Mouse (Mus musculus): ENCODE measurements around the gene Uba5. TPM values are rescaled to one million over a fixed set of nuclear protein-coding genes. Genes with fewer than 3 reads are reported as not detected.
A peak's percentile ranks its signal among the peaks of the same experiment; 100 is the strongest.

The Uba5 gene
- polyA plus RNA-seq, 1 experiment from 2014 or later: 68.8 TPM

DNA sequence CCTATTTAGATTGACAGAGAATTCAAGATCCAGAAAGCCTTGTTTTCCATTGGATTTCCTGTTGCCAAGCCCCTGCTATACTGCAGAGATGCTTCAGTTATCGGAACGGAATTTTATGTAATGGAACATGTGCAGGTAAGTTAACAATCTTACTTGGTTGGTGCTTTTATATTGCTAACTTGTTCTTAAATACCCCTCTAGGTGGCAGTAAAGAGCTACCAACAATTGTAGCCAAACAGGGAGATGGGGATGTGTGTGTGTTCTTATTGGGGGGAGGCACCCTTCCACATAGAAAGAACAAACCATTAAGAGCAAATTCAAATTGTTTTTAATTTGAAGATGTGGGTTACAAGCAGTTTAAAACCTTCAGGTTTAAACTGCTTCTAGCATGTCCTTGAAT is 12.9 kb upstream of the Uba5 start:
- Histone ChIP-seq H3K27me3 (ENCODE audit: control insufficient read depth, insufficient read depth, low read depth, low read length) (no peaks in the 10 kb centered on the region), H3K4me1 (ENCODE audit: control insufficient read depth, insufficient read depth, low read length) (no peaks in the 10 kb centered on the region), H3K9ac (ENCODE audit: low read depth, low read length) (no peak overlapping the region), H3K36me3 (ENCODE audit: control insufficient read depth, insufficient read depth, low read length) (no peaks in the 10 kb centered on the region), H3K9me3 (replicated peaks; ENCODE audit: control insufficient read depth, low read length, poor library complexity, severe bottlenecking) (no peaks in the 10 kb centered on the region), H3K27ac (ENCODE audit: low read length) (no peak overlapping the region), H3K4me3 (ENCODE audit: low read depth, low read length) (no peak overlapping the region), H3K4me2 (ENCODE audit: low read length) (no peak overlapping the region)
- WGBS: 63% methylated on average over 2 of the region's 2 CpGs
- no peak for ATAC-seq

DNA sequence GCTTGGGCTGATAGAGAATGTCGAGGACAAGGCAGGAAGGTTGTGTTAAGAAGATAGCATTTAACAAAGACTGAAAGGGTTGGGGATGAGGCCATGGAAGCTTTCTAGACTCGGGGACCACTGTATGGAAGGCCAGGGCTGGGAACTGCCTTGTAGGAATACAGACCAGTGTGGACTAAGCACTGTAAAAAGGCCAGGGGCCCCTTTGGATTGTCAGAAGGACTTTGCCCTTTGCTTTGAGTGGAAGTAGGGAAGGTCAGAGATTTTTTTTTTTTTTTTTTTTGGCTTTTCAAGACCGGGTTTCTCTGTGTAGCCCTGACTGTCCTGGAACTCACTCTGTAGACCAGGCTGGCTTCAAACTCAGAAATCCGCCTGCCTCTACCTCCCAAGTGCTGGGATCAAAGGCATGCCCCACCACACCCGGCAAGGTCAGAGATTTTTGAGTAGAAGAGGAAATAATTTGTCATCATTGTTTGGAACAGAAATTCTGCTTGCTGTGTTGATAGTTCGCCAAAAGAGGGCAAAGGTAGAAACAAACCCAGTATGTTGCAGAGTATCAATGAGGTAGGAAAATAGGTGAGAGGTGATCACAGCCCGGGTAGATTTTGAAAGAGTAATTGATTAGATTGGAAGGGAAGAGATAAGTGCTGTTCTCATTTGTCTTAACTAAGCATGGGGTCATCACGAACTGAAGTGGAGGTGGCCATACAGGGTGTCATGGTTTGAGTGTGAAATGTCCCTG is 8.1 kb upstream of the Uba5 start:
- H3K9ac ChIP-seq (ENCODE audit: low read depth, low read length): no peak overlapping the region
- ATAC-seq: no peak
- H3K4me3 ChIP-seq (ENCODE audit: low read depth, low read length): no peak overlapping the region
- no peaks in the 10 kb centered on the region for H3K27me3 ChIP-seq (ENCODE audit: control insufficient read depth, insufficient read depth, low read depth, low read length)
- H3K9me3 ChIP-seq (replicated peaks; ENCODE audit: control insufficient read depth, low read length, poor library complexity, severe bottlenecking): no peaks in the 10 kb centered on the region
- H3K4me1 ChIP-seq (ENCODE audit: control insufficient read depth, insufficient read depth, low read length): no peaks in the 10 kb centered on the region
- H3K4me2 ChIP-seq (ENCODE audit: low read length): no peak overlapping the region
- no peaks in the 10 kb centered on the region for H3K36me3 ChIP-seq (ENCODE audit: control insufficient read depth, insufficient read depth, low read length)
- 81% methylated on average over 8 of the region's 8 CpGs for WGBS
- no peak overlapping the region for H3K27ac ChIP-seq (ENCODE audit: low read length)

DNA sequence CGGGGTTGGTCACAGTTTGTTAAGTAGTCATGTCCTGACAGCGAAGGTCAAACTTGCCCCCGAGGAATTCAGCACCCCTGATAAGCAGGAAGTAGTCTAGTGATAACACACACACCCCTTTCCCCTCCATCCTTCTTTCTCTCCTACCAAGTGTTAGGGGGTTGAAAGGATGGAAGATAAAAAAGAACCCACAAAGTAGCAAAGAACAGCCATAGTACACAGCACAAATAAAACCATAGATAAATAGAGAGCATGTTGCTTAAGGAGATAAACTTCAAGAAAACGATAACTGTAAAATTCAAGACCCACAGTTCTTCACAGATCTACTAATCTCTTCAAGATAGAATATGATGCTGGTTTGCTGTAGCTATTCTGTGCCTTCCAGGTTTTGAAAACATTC is 7.3 kb upstream of the Uba5 start:
- no peaks in the 10 kb centered on the region for H3K9me3 ChIP-seq (replicated peaks; ENCODE audit: control insufficient read depth, low read length, poor library complexity, severe bottlenecking)
- H3K27me3 ChIP-seq (ENCODE audit: control insufficient read depth, insufficient read depth, low read depth, low read length): no peaks in the 10 kb centered on the region
- no peak for ATAC-seq
- H3K36me3 ChIP-seq (ENCODE audit: control insufficient read depth, insufficient read depth, low read length): no peaks in the 10 kb centered on the region
- H3K4me3 ChIP-seq (ENCODE audit: low read depth, low read length): no peak overlapping the region
- 82% methylated on average over 4 of the region's 4 CpGs for whole genome bisulfite sequencing
- H3K4me2 ChIP-seq (ENCODE audit: low read length): no peak overlapping the region
- no peak overlapping the region for H3K27ac ChIP-seq (ENCODE audit: low read length)
- no peaks in the 10 kb centered on the region for H3K4me1 ChIP-seq (ENCODE audit: control insufficient read depth, insufficient read depth, low read length)
- H3K9ac ChIP-seq (ENCODE audit: low read depth, low read length): no peak overlapping the region

DNA sequence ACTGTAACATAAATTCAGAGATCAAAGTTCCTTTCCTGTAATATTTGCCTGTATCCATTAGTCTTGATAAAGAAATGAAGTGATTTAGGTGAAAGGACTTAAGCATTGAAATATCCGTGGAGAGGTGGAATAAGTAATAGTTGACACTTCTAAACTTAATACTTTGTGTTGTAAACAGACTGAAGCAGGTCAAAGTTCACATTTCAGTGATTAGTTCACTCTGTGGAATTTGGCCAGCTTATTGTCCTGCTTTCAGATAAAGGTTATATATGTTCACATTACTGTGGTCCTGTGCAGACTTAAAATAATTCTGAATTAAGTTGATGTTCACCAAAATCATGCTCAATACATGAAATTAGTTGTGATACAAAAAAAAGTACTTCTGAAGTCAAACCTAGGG is 1.6 kb upstream of the Uba5 start:
- no peak overlapping the region for H3K4me2 ChIP-seq (ENCODE audit: low read length)
- 30% methylated on average over 1 of the region's 1 CpGs for WGBS
- H3K27me3 ChIP-seq (ENCODE audit: control insufficient read depth, insufficient read depth, low read depth, low read length): no peaks in the 10 kb centered on the region
- no peak overlapping the region for H3K9ac ChIP-seq (ENCODE audit: low read depth, low read length)
- ATAC-seq: no peak
- no peak overlapping the region for H3K27ac ChIP-seq (ENCODE audit: low read length)
- H3K4me3 ChIP-seq (ENCODE audit: low read depth, low read length): no peak overlapping the region
- H3K9me3 ChIP-seq (replicated peaks; ENCODE audit: control insufficient read depth, low read length, poor library complexity, severe bottlenecking): no peaks in the 10 kb centered on the region
- peaks cover 17% of the 10 kb centered on the region for H3K4me1 ChIP-seq (ENCODE audit: control insufficient read depth, insufficient read depth, low read length)
- H3K36me3 ChIP-seq (ENCODE audit: control insufficient read depth, insufficient read depth, low read length): peaks cover 6% of the 10 kb centered on the region; the same call in 1 of the 2 replicates

DNA sequence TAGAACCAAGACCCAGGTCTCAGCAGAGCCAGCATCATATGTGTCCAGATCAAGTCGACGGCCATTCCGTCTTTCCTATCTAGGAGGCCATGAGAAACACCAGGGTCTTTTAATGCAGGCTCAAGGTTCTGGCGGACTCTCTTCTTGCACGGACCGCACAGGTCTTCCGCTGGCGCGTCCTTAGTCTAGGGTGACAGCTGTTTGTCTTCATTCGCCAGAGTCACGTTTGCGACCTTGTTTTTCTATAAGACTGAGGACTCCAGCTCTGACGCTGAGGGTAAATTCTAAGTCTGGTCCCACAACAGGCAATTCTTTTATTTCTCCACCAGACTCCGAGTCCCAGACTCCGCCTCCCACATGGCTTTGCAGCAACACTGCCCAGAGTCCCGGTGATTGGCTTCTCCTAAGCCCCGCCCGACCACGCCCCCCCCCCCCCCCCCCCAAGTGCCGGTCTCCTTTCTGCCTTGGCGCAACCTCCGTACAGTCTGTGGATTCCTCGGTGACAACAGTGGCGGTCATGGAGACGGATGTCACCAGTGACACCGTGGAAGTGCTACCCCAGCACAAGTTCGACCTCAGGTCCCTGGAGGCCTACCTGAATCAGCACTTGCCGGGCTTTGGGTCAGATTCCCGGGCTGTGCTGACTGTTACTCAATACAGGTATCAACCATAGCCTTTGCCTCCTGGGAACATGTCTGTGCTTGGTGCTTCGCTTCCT is 469 bp upstream of the Uba5 start, which contains the start of gene Acad11:
Gene Acad11, plus strand, starts transcription at position 134 of the 718 bp plus-strand sequence.
- H3K27ac ChIP-seq (ENCODE audit: low read length): peak within 1 kb of the TSS; percentile 74
- H3K4me2 ChIP-seq (ENCODE audit: low read length): peak within 1 kb of the TSS; percentile 88
- no peaks in the 10 kb centered on the region for H3K9me3 ChIP-seq (replicated peaks; ENCODE audit: control insufficient read depth, low read length, poor library complexity, severe bottlenecking)
- peaks cover 17% of the 10 kb centered on the region for H3K4me1 ChIP-seq (ENCODE audit: control insufficient read depth, insufficient read depth, low read length)
- H3K36me3 ChIP-seq (ENCODE audit: control insufficient read depth, insufficient read depth, low read length): peaks cover 6% of the 10 kb centered on the region; the same call in 1 of the 2 replicates
- H3K27me3 ChIP-seq (ENCODE audit: control insufficient read depth, insufficient read depth, low read depth, low read length): no peaks in the 10 kb centered on the region
- peak; percentile 98 for ATAC-seq
- under 1% methylated on average over 30 of the region's 30 CpGs for WGBS
- peak within 1 kb of the TSS; percentile 80 for H3K9ac ChIP-seq (ENCODE audit: low read depth, low read length)
- H3K4me3 ChIP-seq (ENCODE audit: low read depth, low read length): peak within 1 kb of the TSS; percentile 73

DNA sequence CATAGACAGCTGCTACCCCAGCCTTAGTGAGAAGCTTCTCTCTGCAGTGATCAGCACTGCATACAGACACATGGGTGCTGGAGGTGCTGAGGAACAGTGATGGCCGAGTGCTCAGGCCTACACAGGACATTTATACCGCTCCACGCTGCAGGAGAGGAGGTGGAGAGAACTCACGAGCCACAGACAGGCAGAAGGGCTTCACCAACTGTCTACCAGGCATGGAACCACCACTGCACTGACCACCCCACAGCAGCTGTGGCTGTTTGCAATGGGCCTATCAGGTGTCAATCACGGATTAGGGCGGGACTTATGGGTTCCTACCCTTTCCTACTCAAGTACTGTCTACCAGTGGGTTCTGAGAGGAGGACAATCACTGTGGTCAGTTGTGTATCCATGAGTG is 11.9 kb downstream of the Uba5 start:
- Histone ChIP-seq H3K9me3 (replicated peaks; ENCODE audit: control insufficient read depth, low read length, poor library complexity, severe bottlenecking) (no peaks in the 10 kb centered on the region), H3K4me1 (ENCODE audit: control insufficient read depth, insufficient read depth, low read length) (no peaks in the 10 kb centered on the region), H3K4me3 (ENCODE audit: low read depth, low read length) (no peak overlapping the region), H3K27ac (ENCODE audit: low read length) (no peak overlapping the region), H3K27me3 (ENCODE audit: control insufficient read depth, insufficient read depth, low read depth, low read length) (no peaks in the 10 kb centered on the region), H3K36me3 (ENCODE audit: control insufficient read depth, insufficient read depth, low read length) (peaks cover 62% of the 10 kb centered on the region), H3K4me2 (ENCODE audit: low read length) (no peak overlapping the region), H3K9ac (ENCODE audit: low read depth, low read length) (no peak overlapping the region)
- WGBS: 94% methylated on average over 6 of the region's 6 CpGs
- no peak for ATAC-seq

DNA sequence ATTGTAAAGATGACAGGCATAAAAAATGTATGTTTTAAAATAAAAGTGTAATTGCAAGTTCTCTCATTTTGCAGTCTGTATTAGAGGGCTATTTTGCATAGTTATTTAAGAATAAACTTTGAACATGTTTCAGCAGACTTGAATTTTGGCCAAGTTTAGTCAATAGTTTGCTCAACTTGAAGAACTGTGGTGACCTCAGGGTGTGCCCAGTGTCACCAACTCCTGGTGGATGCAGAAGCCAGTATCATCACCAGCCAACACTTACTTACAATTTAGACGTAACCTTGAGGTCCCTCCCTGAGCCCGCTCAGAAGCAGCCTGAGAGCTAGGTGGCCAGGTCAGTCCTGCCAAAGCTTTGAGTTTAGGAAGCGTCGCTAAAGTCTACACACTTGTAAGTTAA is 19.3 kb downstream of the Uba5 start:
- 90% methylated on average over 4 of the region's 4 CpGs for WGBS
- Histone ChIP-seq H3K27ac (ENCODE audit: low read length) (no peak overlapping the region), H3K27me3 (ENCODE audit: control insufficient read depth, insufficient read depth, low read depth, low read length) (no peaks in the 10 kb centered on the region), H3K36me3 (ENCODE audit: control insufficient read depth, insufficient read depth, low read length) (peaks cover 19% of the 10 kb centered on the region), H3K4me1 (ENCODE audit: control insufficient read depth, insufficient read depth, low read length) (no peaks in the 10 kb centered on the region), H3K9ac (ENCODE audit: low read depth, low read length) (no peak overlapping the region), H3K9me3 (replicated peaks; ENCODE audit: control insufficient read depth, low read length, poor library complexity, severe bottlenecking) (no peaks in the 10 kb centered on the region), H3K4me2 (ENCODE audit: low read length) (no peak overlapping the region), H3K4me3 (ENCODE audit: low read depth, low read length) (no peak overlapping the region)
- ATAC-seq: no peak

DNA sequence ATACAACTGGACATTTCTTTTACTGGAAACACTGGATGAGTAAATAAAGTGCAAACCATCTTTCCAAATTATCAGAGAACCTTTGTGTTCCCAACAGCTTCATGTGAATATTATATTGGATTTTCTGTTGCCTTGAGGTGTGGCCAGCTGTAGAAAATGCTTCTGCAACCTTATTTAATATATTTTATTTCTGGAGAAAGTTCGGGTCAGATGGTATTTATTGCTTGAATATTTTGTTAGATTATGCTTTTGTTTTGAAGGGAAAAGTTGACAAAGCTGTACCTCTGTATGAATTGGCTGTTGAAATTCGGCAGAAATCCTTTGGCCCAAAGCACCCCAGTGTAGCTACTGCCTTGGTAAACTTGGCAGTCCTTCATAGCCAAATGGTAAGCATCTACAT is 22.6 kb downstream of the Uba5 start, which contains the start of gene Gm28305:
Gene Gm28305, plus strand, starts transcription at position 301 of the 400 bp plus-strand sequence.
- H3K27ac ChIP-seq (ENCODE audit: low read length): no peak within 1 kb of the TSS
- H3K36me3 ChIP-seq (ENCODE audit: control insufficient read depth, insufficient read depth, low read length): peaks cover 9% of the 10 kb centered on the region
- 62% methylated on average over 2 of the region's 2 CpGs for WGBS

DNA sequence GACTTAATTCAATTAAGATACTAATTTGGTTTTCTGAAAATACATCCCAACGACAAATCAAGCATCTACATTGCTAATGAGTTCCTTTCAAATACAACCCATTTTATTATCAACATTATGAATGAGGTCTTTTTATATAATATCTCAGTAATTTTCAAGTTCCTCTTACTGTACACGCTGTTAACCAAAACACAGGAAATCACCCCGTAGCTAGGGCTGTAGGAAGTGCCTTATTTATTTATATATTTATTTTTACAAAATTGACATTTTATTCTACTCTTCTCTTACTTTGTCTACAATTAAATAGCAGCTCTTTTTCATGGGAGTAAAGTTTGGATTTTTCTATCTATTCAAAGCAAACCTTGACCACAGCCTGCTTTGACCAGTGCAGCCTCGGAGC is 23.2 kb downstream of the Uba5 start:
- Histone ChIP-seq H3K4me3 (ENCODE audit: low read depth, low read length) (no peak overlapping the region), H3K27ac (ENCODE audit: low read length) (no peak overlapping the region), H3K9me3 (replicated peaks; ENCODE audit: control insufficient read depth, low read length, poor library complexity, severe bottlenecking) (no peaks in the 10 kb centered on the region), H3K27me3 (ENCODE audit: control insufficient read depth, insufficient read depth, low read depth, low read length) (no peaks in the 10 kb centered on the region), H3K4me1 (ENCODE audit: control insufficient read depth, insufficient read depth, low read length) (no peaks in the 10 kb centered on the region), H3K36me3 (ENCODE audit: control insufficient read depth, insufficient read depth, low read length) (peaks cover 9% of the 10 kb centered on the region), H3K4me2 (ENCODE audit: low read length) (no peak overlapping the region), H3K9ac (ENCODE audit: low read depth, low read length) (no peak overlapping the region)
- no peak for ATAC-seq
- 89% methylated on average over 4 of the region's 4 CpGs for WGBS

More for the DNA sequence above, 22.6 kb downstream of the Uba5 start, which contains the start of gene Gm28305:
- Histone ChIP-seq H3K4me3 (ENCODE audit: low read depth, low read length) (no peak within 1 kb of the TSS), H3K4me2 (ENCODE audit: low read length) (no peak within 1 kb of the TSS), H3K4me1 (ENCODE audit: control insufficient read depth, insufficient read depth, low read length) (no peaks in the 10 kb centered on the region), H3K9ac (ENCODE audit: low read depth, low read length) (no peak within 1 kb of the TSS), H3K9me3 (replicated peaks; ENCODE audit: control insufficient read depth, low read length, poor library complexity, severe bottlenecking) (no peaks in the 10 kb centered on the region), H3K27me3 (ENCODE audit: control insufficient read depth, insufficient read depth, low read depth, low read length) (no peaks in the 10 kb centered on the region)
- ATAC-seq: no peak

Measured in midbrain, embryonic 16.5 days (tissue).